Mouse (Mus musculus) brain, embryonic 14.5 days (tissue): ENCODE data around the gene Gm11444.

Experiments used
- CTCF ChIP-seq: fragments of 200-500 bp; IDR thresholded peaks from 2 replicates; pipeline ENCODE4 v1.5.1; 2012; ENCODE audit warnings: inconsistent platforms, mild to moderate bottlenecking, moderate library complexity, borderline replicate concordance; ENCODE audit not compliant: insufficient read depth, insufficient read length; ENCODE audit errors: extremely low read depth
- POLR2A ChIP-seq: fragments of 200-500 bp; IDR thresholded peaks from 2 replicates; pipeline ENCODE4 v1.6.1; 2012; ENCODE audit warnings: mild to moderate bottlenecking, inconsistent platforms, borderline replicate concordance; ENCODE audit not compliant: poor library complexity, insufficient read depth, insufficient read length, severe bottlenecking; ENCODE audit errors: extremely low read depth

DNA sequence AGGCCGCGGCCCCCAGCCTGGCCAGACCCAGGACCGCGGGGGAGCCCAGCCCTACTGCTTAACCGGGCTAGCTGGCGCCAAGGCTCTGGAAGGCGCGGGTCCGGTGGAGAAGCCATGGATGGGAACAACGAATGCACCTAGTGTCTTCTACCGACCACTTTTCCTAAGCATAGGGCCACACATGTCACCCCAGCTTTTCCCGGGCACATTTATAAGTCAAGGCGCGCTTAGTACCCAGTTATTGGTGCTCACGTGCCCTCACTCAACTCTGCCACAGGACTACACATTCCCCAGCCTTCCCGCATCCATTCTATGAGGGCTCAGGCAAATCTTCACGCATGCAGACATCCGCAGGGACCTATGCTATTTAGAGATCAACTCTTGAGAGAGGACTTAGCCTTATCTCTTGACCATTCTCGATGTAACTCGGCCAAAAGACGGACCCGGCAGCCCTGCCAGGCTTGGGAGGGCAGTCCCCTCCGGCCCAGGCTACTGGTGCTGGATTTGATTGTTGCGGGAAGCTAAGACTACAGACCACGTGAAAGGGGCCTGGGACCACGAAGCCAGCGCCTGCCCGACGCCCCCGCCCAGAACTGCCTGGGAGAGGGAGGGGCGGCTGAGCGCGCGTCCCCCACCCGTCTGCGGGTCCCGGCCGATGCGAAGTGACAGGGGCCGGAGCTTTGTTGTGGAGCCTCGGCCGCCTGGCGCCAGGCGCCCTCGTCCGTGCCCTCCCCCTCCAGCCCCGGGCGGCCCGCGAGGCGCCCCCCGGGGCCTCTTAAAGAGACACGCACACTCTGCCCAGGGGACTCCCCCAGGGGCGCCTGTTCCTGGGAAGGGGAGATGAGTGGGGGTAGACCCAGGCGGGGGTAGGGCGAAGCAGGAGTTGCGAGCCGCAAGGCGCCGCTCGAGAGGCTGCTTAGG, 20.4 kb downstream of the Gm11444 start:
- TF ChIP-seq POLR2A (no peak), CTCF (no peak)
